Mouse (Mus musculus): ENCODE data around the gene Hsd17b1. TPM values are rescaled to one million over a fixed set of nuclear protein-coding genes. Genes with fewer than 3 reads are reported as not detected.

Gene Hsd17b1
- polyA plus RNA-seq, 1 experiment from 2014 or later: not detected

- H3K27ac ChIP-seq: no peak overlapping the region
- ATAC-seq (replicated peaks; ENCODE audit: insufficient number of reproducible peaks, insufficient read depth, low FRiP score, low read depth): no peak
- H3K4me2 ChIP-seq: no peak overlapping the region
- no peak overlapping the region for H3K4me3 ChIP-seq
- H3K36me3 ChIP-seq: peaks cover 71% of the 10 kb centered on the region
- no peak overlapping the region for H3K9ac ChIP-seq
- peaks cover 16% of the 10 kb centered on the region for H3K4me1 ChIP-seq (replicated peaks)
- no peaks in the 10 kb centered on the region for H3K9me3 ChIP-seq (replicated peaks)
- H3K27me3 ChIP-seq: no peaks in the 10 kb centered on the region
- WGBS: 81% methylated on average over 3 of the region's 3 CpGs
These were observed 30.7 kb upstream of the Hsd17b1 start for GRCm38 (mm10) chr11:101047502-101047901.

DNA sequence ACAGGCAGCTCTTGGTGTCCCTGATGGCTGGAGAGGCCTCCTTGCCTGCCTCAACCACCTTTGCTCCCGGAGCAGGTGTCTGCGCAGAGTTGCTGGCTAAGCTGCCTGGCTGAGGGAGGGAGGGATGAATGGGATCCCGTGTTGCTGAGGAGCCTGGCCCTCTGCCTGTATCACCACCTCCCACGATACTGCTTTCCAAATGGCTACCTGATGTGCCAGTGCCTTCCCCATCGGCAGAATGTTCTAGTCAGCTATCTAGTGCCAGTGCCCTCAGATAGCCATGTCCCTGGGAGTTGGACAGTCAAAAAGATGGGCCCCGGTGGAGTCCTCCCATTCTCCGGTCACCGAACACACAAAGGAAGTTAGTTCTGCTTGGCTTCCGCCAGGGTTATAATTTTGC lies 27.9 kb upstream of the Hsd17b1 start:
- Histone ChIP-seq H3K9me3 (replicated peaks) (no peaks in the 10 kb centered on the region), H3K4me3 (no peak overlapping the region), H3K27me3 (no peaks in the 10 kb centered on the region), H3K4me1 (replicated peaks) (peaks cover 19% of the 10 kb centered on the region), H3K9ac (no peak overlapping the region), H3K36me3 (peaks cover 60% of the 10 kb centered on the region), H3K4me2 (no peak overlapping the region), H3K27ac (no peak overlapping the region)
- WGBS: 89% methylated on average over 9 of the region's 9 CpGs
- ATAC-seq (replicated peaks; ENCODE audit: insufficient number of reproducible peaks, insufficient read depth, low FRiP score, low read depth): no peak

- no peak for ATAC-seq (replicated peaks; ENCODE audit: insufficient number of reproducible peaks, insufficient read depth, low FRiP score, low read depth)
- WGBS: 70% methylated on average over 6 of the region's 6 CpGs
- no peak overlapping the region for H3K4me3 ChIP-seq
- H3K9ac ChIP-seq: no peak overlapping the region
- H3K9me3 ChIP-seq (replicated peaks): no peaks in the 10 kb centered on the region
- no peak overlapping the region for H3K4me2 ChIP-seq
- H3K27me3 ChIP-seq: no peaks in the 10 kb centered on the region
- peaks cover 54% of the 10 kb centered on the region for H3K36me3 ChIP-seq
- peak overlapping the region; percentile 50; the same call in 1 of the 2 replicates for H3K27ac ChIP-seq
- peaks cover 26% of the 10 kb centered on the region for H3K4me1 ChIP-seq (replicated peaks)
These were observed 27.1 kb upstream of the Hsd17b1 start for GRCm38 (mm10) chr11:101051051-101051493.

- 73% methylated on average over 8 of the region's 8 CpGs for WGBS
- no peak for ATAC-seq (replicated peaks; ENCODE audit: insufficient number of reproducible peaks, insufficient read depth, low FRiP score, low read depth)
- Histone ChIP-seq H3K9ac (no peak overlapping the region), H3K36me3 (peaks cover 49% of the 10 kb centered on the region), H3K9me3 (replicated peaks) (no peaks in the 10 kb centered on the region), H3K4me3 (no peak overlapping the region), H3K4me1 (replicated peaks) (peaks cover 29% of the 10 kb centered on the region), H3K4me2 (no peak overlapping the region), H3K27ac (0 out of 2 replicates have a peak overlapping the region, but pooled peaks have one; percentile 50), H3K27me3 (no peaks in the 10 kb centered on the region)
These were observed 26.6 kb upstream of the Hsd17b1 start for GRCm38 (mm10) chr11:101051617-101052016.

DNA sequence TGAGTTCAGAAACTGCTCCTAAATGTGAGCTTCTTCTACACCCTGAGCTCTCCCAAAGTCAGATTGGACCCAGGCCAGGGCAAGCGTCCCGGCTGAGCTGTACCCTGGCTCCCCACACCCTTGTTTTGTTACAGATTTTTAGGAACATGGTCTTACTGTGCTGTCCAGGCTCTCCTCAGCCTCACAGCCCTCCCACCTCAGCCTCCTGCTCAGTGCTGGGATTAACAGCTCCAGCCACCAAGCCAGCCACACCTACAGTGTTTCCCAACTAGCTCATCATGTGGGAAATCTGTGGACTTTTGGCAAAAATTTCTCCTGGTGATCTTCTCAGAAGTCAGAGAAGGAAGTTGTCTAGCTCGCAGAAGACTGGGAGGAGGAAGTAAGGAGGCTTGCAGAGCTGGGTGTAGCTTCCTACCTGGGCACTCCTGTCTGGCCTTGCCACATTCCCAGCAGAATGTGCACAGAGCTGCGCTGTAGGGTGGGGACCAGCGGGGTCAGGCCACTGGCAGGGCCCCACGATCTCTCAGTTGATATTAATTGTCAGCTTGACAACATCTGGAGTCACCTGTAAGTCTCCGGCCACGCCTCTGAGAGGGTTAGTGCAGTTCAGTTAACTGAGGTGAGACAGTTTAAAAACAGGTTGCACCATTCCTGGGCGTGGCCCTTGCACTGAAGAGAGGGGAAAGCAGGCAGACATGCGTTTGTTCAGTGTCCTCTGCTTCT lies 25.3 kb upstream of the Hsd17b1 start:
- 84% methylated on average over 10 of the region's 10 CpGs for WGBS
- Histone ChIP-seq H3K4me1 (replicated peaks) (peaks cover 37% of the 10 kb centered on the region), H3K4me3 (no peak overlapping the region), H3K9me3 (replicated peaks) (no peaks in the 10 kb centered on the region), H3K27ac (peak overlapping the region; percentile 35; the same call in 1 of the 2 replicates), H3K9ac (no peak overlapping the region), H3K36me3 (peaks cover 40% of the 10 kb centered on the region), H3K4me2 (no peak overlapping the region), H3K27me3 (no peaks in the 10 kb centered on the region)
- ATAC-seq (replicated peaks; ENCODE audit: insufficient number of reproducible peaks, insufficient read depth, low FRiP score, low read depth): no peak

GRCm38 (mm10) chr11:101053974-101054373 lies 24.2 kb upstream of the Hsd17b1 start:
- H3K27ac ChIP-seq: no peak overlapping the region
- peaks cover 48% of the 10 kb centered on the region for H3K4me1 ChIP-seq (replicated peaks)
- H3K4me2 ChIP-seq: no peak overlapping the region
- peaks cover 30% of the 10 kb centered on the region for H3K36me3 ChIP-seq
- no peak for ATAC-seq (replicated peaks; ENCODE audit: insufficient number of reproducible peaks, insufficient read depth, low FRiP score, low read depth)
- no peaks in the 10 kb centered on the region for H3K27me3 ChIP-seq
- H3K9me3 ChIP-seq (replicated peaks): no peaks in the 10 kb centered on the region
- WGBS: 94% methylated on average over 1 of the region's 1 CpGs
- H3K9ac ChIP-seq: no peak overlapping the region
- H3K4me3 ChIP-seq: no peak overlapping the region

DNA sequence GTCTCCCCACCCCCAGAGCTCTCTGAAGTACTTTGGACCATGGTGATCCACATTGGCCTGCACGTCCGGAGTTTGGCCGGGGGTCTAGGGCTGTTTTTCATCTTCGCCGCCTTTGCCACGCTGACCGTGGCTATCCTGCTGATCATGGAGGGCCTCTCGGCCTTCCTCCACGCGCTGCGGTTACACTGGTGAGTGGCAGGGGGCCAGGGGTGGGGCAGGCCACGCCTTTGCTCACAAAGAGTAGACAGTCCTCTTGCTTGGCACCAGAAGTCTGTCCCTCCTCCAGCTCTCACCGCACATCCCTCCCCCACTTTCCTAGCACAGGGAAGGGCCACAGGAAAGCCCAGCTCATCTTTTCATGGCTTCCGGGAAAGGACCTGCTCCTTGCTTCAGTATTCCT lies 22.8 kb upstream of the Hsd17b1 start:
- peaks cover 62% of the 10 kb centered on the region for H3K4me1 ChIP-seq (replicated peaks)
- peaks cover 17% of the 10 kb centered on the region for H3K36me3 ChIP-seq
- no peak overlapping the region for H3K4me3 ChIP-seq
- no peaks in the 10 kb centered on the region for H3K27me3 ChIP-seq
- peak overlapping the region; percentile 98; the same call in 1 of the 2 replicates for H3K27ac ChIP-seq
- H3K4me2 ChIP-seq: no peak overlapping the region
- ATAC-seq (replicated peaks; ENCODE audit: insufficient number of reproducible peaks, insufficient read depth, low FRiP score, low read depth): no peak
- H3K9me3 ChIP-seq (replicated peaks): no peaks in the 10 kb centered on the region
- H3K9ac ChIP-seq: peak overlapping the region; percentile 11; the same call in 1 of the 2 replicates
- WGBS: 69% methylated on average over 14 of the region's 14 CpGs

DNA sequence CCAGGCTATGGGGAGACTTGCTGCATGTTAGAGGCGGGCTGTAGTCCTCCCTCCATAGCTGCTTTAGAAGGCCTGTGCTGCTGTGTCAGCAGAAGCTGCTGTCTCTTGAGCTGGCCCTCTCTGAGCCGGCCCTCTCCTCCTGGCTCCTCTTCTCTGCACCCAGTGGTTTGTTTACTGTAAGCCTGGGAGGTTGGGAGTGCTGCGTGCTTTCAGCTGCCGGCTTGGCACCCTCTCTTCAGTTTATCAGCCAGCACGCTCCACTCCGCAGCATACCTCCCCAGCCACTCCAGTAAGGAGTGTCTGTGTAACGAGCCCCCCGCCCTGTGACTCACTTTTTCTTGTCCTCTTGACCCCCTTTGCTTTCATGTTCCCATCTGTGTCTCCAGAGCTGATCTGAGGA lies 21.3 kb upstream of the Hsd17b1 start:
- ATAC-seq (replicated peaks; ENCODE audit: insufficient number of reproducible peaks, insufficient read depth, low FRiP score, low read depth): peak; percentile 76
- H3K27me3 ChIP-seq: no peaks in the 10 kb centered on the region
- peak overlapping the region; percentile 98 for H3K27ac ChIP-seq
- H3K9me3 ChIP-seq (replicated peaks): no peaks in the 10 kb centered on the region
- H3K4me3 ChIP-seq: no peak overlapping the region
- H3K4me2 ChIP-seq: peak overlapping the region; percentile 13
- peaks cover 17% of the 10 kb centered on the region for H3K36me3 ChIP-seq
- H3K4me1 ChIP-seq (replicated peaks): peaks cover 68% of the 10 kb centered on the region
- 23% methylated on average over 8 of the region's 8 CpGs for WGBS
- H3K9ac ChIP-seq: peak overlapping the region; percentile 38

- no peak overlapping the region for H3K4me3 ChIP-seq
- 26% methylated on average over 5 of the region's 5 CpGs for WGBS
- no peak overlapping the region for H3K4me2 ChIP-seq
- H3K36me3 ChIP-seq: peaks cover 15% of the 10 kb centered on the region
- ATAC-seq (replicated peaks; ENCODE audit: insufficient number of reproducible peaks, insufficient read depth, low FRiP score, low read depth): no peak
- H3K27ac ChIP-seq: peak overlapping the region; percentile 98
- H3K4me1 ChIP-seq (replicated peaks): peaks cover 77% of the 10 kb centered on the region
- no peak overlapping the region for H3K9ac ChIP-seq
- no peaks in the 10 kb centered on the region for H3K27me3 ChIP-seq
- H3K9me3 ChIP-seq (replicated peaks): no peaks in the 10 kb centered on the region
These were observed 20.4 kb upstream of the Hsd17b1 start for GRCm38 (mm10) chr11:101057860-101058259.

DNA sequence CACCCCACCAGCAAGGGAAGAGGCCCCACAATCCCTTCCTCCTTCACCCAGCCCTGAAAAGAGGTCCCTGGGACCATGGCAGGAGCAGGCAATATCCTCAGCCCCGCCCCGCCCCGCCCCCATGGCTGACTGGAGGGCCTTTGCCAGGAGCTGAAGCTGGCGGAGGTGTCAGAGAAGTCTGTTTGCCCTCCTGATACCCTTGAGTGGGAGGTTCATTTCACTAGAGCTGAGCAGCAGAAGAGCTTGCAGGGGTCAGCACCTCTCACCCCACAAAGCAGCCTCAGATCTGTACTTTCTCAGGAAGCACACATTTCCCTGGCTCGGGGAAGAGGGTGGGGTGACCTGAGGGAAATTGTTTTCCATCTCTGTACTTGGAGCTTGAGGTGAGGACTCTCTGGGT lies 19.5 kb upstream of the Hsd17b1 start:
- ATAC-seq (replicated peaks; ENCODE audit: insufficient number of reproducible peaks, insufficient read depth, low FRiP score, low read depth): no peak
- Histone ChIP-seq H3K9me3 (replicated peaks) (no peaks in the 10 kb centered on the region), H3K9ac (peak overlapping the region; percentile 31; the same call in 1 of the 2 replicates), H3K4me1 (replicated peaks) (peaks cover 86% of the 10 kb centered on the region), H3K4me2 (no peak overlapping the region), H3K27ac (peak overlapping the region; percentile 98), H3K36me3 (peaks cover 8% of the 10 kb centered on the region), H3K27me3 (no peaks in the 10 kb centered on the region), H3K4me3 (no peak overlapping the region)
- WGBS: 29% methylated on average over 5 of the region's 5 CpGs

DNA sequence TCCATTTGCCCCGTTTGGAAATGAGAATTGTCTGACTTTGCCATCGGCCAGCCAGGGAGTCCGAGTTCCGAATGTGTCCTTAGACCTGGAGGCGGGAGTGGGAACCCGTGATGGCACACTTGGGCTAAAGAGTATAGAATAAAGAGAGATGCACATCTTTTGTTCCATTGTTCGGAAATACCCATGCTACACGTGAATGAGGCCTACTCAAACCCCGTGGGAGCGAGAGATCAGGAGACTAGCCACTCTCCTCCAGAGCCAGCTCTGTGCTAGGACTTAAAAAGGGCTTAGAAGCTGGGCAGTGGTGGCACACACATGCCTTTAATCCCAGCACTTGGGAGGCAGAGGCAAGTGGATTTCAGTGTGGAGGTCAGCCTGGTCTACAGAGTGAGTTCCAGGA lies 18.7 kb upstream of the Hsd17b1 start:
- H3K36me3 ChIP-seq: peaks cover under 1% of the 10 kb centered on the region; the same call in 1 of the 2 replicates
- H3K9me3 ChIP-seq (replicated peaks): no peaks in the 10 kb centered on the region
- peak overlapping the region; percentile 98 for H3K27ac ChIP-seq
- H3K4me2 ChIP-seq: no peak overlapping the region
- H3K27me3 ChIP-seq: no peaks in the 10 kb centered on the region
- no peak overlapping the region for H3K4me3 ChIP-seq
- no peak for ATAC-seq (replicated peaks; ENCODE audit: insufficient number of reproducible peaks, insufficient read depth, low FRiP score, low read depth)
- WGBS: 79% methylated on average over 10 of the region's 10 CpGs
- peaks cover 93% of the 10 kb centered on the region for H3K4me1 ChIP-seq (replicated peaks)
- 0 out of 2 replicates have a peak overlapping the region, but pooled peaks have one; percentile 19 for H3K9ac ChIP-seq

- H3K9me3 ChIP-seq (replicated peaks): no peaks in the 10 kb centered on the region
- no peak overlapping the region for H3K4me2 ChIP-seq
- H3K27me3 ChIP-seq: no peaks in the 10 kb centered on the region
- peak overlapping the region; percentile 31; the same call in 1 of the 2 replicates for H3K9ac ChIP-seq
- H3K4me1 ChIP-seq (replicated peaks): peaks cover 99% of the 10 kb centered on the region
- no peak overlapping the region for H3K4me3 ChIP-seq
- peak; percentile 11; the same call in 1 of the 2 replicates for ATAC-seq (replicated peaks; ENCODE audit: insufficient number of reproducible peaks, insufficient read depth, low FRiP score, low read depth)
- peak overlapping the region; percentile 98 for H3K27ac ChIP-seq
- WGBS: 12% methylated on average over 8 of the region's 8 CpGs
- no peaks in the 10 kb centered on the region for H3K36me3 ChIP-seq
These were observed 18.1 kb upstream of the Hsd17b1 start for GRCm38 (mm10) chr11:101060126-101060525.

Measured in heart, embryonic 15.5 days (tissue).